Mouse (Mus musculus) MEL (cell line): ENCODE measurements around the gene Zfp810. TPM values are rescaled to one million over a fixed set of nuclear protein-coding genes. Genes with fewer than 3 reads are reported as not detected.

Experiments
- DNase-seq: peaks from one replicate; pipeline ENCODE4 v3.0.0; 2011; ENCODE audit warnings: low read depth, low spot score
- H3K27ac ChIP-seq: 2 replicates; pipeline ENCODE4 v1.5.1; 2012; ENCODE audit warnings: low read depth, mild to moderate bottlenecking, control low read depth, low read length, moderate library complexity; ENCODE audit not compliant: control insufficient read depth
- H3K27me3 ChIP-seq, 2 experiments: fragments of 150-350 bp in 1 of 2; sonication (generic) in 1 of 2; 2 replicates each; pipeline ENCODE4 v1.6.1; 2012; ENCODE audit warnings: low read length in 2 of 2, mild to moderate bottlenecking in 2 of 2, improper control_type of control experiment in 1 of 2, moderate library complexity in 1 of 2; ENCODE audit not compliant: insufficient read depth in 2 of 2, control insufficient read depth in 1 of 2
- H3K36me3 ChIP-seq, 2 experiments: 2 replicates each; pipeline ENCODE4 v1.6.1; 2012 to 2014; ENCODE audit warnings: low read length in 2 of 2, improper control_type of control experiment in 1 of 2, inconsistent platforms in 1 of 2, mild to moderate bottlenecking in 1 of 2; ENCODE audit not compliant: insufficient read depth in 2 of 2, control insufficient read depth in 1 of 2
- H3K4me1 ChIP-seq, 2 experiments: fragments of 150-350 bp in 1 of 2; sonication (generic) in 1 of 2; 2 replicates each; pipeline ENCODE4 v1.6.1; 2012; ENCODE audit warnings: low read length in 2 of 2, improper control_type of control experiment in 1 of 2, mild to moderate bottlenecking in 1 of 2; ENCODE audit not compliant: insufficient read depth in 2 of 2, control insufficient read depth in 1 of 2
- H3K4me3 ChIP-seq, 2 experiments: fragments of 150-350 bp in 1 of 2; sonication (generic) in 1 of 2; 2 replicates each; pipeline ENCODE4 v1.5.1; 2012; ENCODE audit warnings: low read depth in 2 of 2, low read length in 2 of 2, mild to moderate bottlenecking in 2 of 2, moderate library complexity in 2 of 2, control low read depth in 1 of 2, improper control_type of control experiment in 1 of 2; ENCODE audit not compliant: control insufficient read depth in 1 of 2, insufficient read depth in 1 of 2
- H3K79me2 ChIP-seq: 2 replicates; pipeline ENCODE4 v1.6.1; 2012; ENCODE audit warnings: mild to moderate bottlenecking, low read length, moderate library complexity; ENCODE audit not compliant: control insufficient read depth, poor library complexity, insufficient read depth
- H3K9ac ChIP-seq: 2 replicates; pipeline ENCODE4 v1.6.1; 2012; ENCODE audit warnings: low read depth, mild to moderate bottlenecking, control low read depth, low read length, moderate library complexity; ENCODE audit not compliant: control insufficient read depth, poor library complexity, severe bottlenecking
- H3K9me3 ChIP-seq: fragments of 150-350 bp; sonication (generic); replicated peaks from 2 replicates; pipeline ENCODE4 v1.6.1; 2012; ENCODE audit warnings: mild to moderate bottlenecking, low read length, improper control_type of control experiment, moderate library complexity; ENCODE audit not compliant: insufficient read depth
- BHLHE40 ChIP-seq: IDR thresholded peaks from 2 replicates; pipeline ENCODE4 v1.6.1; 2012; ENCODE audit warnings: low read depth, mild to moderate bottlenecking, inconsistent platforms, low read length, improper control_type of control experiment, borderline replicate concordance
- CHD2 ChIP-seq: IDR thresholded peaks from 2 replicates; pipeline ENCODE4 v1.6.1; 2011; ENCODE audit warnings: low read length, improper control_type of control experiment
- ELF1 ChIP-seq: IDR thresholded peaks from 2 replicates; pipeline ENCODE4 v1.6.1; 2014; ENCODE audit warnings: low read depth, mild to moderate bottlenecking, inconsistent platforms, low read length, improper control_type of control experiment, moderate library complexity
- GABPA ChIP-seq: IDR thresholded peaks from 2 replicates; pipeline ENCODE4 v1.6.1; 2012; ENCODE audit warnings: low read depth, mild to moderate bottlenecking, inconsistent platforms, low read length, improper control_type of control experiment, moderate library complexity
- HCFC1 ChIP-seq: IDR thresholded peaks from 2 replicates; pipeline ENCODE4 v1.6.1; 2012; ENCODE audit warnings: low read depth, mild to moderate bottlenecking, inconsistent platforms, low read length, improper control_type of control experiment, moderate library complexity
- KAT2A ChIP-seq: conservative IDR thresholded peaks from 2 replicates; pipeline ENCODE4 v1.6.1; 2012; ENCODE audit warnings: low read depth, low read length, improper control_type of control experiment, inconsistent platforms
- MAFK ChIP-seq: IDR thresholded peaks from 2 replicates; pipeline ENCODE4 v1.6.1; 2011; ENCODE audit warnings: low read depth, mild to moderate bottlenecking, low read length, improper control_type of control experiment, borderline replicate concordance
- MAZ ChIP-seq: IDR thresholded peaks from 2 replicates; pipeline ENCODE4 v1.6.1; 2012; ENCODE audit warnings: low read depth, mild to moderate bottlenecking, inconsistent platforms, low read length, improper control_type of control experiment
- MEF2A ChIP-seq: IDR thresholded peaks from 2 replicates; pipeline ENCODE4 v1.6.1; 2014; ENCODE audit warnings: low read depth, mild to moderate bottlenecking, inconsistent platforms, low read length, improper control_type of control experiment; ENCODE audit not compliant: poor library complexity, insufficient replicate concordance, severe bottlenecking; ENCODE audit errors: extremely low read depth
- MXI1 ChIP-seq: IDR thresholded peaks from 2 replicates; pipeline ENCODE4 v1.6.1; 2011; ENCODE audit warnings: mild to moderate bottlenecking, low read depth, low read length, improper control_type of control experiment
- MYB ChIP-seq: IDR thresholded peaks from 2 replicates; pipeline ENCODE4 v1.6.1; 2011; ENCODE audit warnings: mild to moderate bottlenecking, low read depth, low read length, improper control_type of control experiment
- NELFE ChIP-seq: IDR thresholded peaks from 2 replicates; pipeline ENCODE4 v1.6.1; 2011; ENCODE audit warnings: low read depth, low read length, improper control_type of control experiment
- POLR2AphosphoS2 ChIP-seq: IDR thresholded peaks from 2 replicates; pipeline ENCODE4 v1.6.1; 2011; ENCODE audit warnings: low read length, improper control_type of control experiment
- RCOR1 ChIP-seq: IDR thresholded peaks from 2 replicates; pipeline ENCODE4 v1.6.1; 2012; ENCODE audit warnings: low read depth, mild to moderate bottlenecking, inconsistent platforms, low read length, improper control_type of control experiment
- SIN3A ChIP-seq: IDR thresholded peaks from 2 replicates; pipeline ENCODE4 v1.6.1; 2012; ENCODE audit warnings: low read length, improper control_type of control experiment, inconsistent platforms
- TAL1 ChIP-seq: IDR thresholded peaks from 2 replicates; pipeline ENCODE4 v1.6.1; 2012; ENCODE audit warnings: mild to moderate bottlenecking, inconsistent platforms, low read length, moderate library complexity, mixed read lengths
- TBP ChIP-seq: IDR thresholded peaks from 2 replicates; pipeline ENCODE4 v1.8.0; 2011; ENCODE audit warnings: low read depth, low read length, improper control_type of control experiment
- TCF12 ChIP-seq: IDR thresholded peaks from 2 replicates; pipeline ENCODE4 v1.6.1; 2014; ENCODE audit warnings: low read depth, mild to moderate bottlenecking, inconsistent platforms, low read length, improper control_type of control experiment, moderate library complexity
- USF2 ChIP-seq, 2 experiments: IDR thresholded peaks; 2 replicates each; pipeline ENCODE4 v1.6.1; 2011 to 2012; ENCODE audit warnings: improper control_type of control experiment in 2 of 2, low read length in 2 of 2, borderline replicate concordance in 1 of 2, inconsistent platforms in 1 of 2, low read depth in 1 of 2, mild to moderate bottlenecking in 1 of 2; ENCODE audit not compliant: insufficient read depth in 1 of 2
- ZKSCAN1 ChIP-seq: IDR thresholded peaks from 2 replicates; pipeline ENCODE4 v1.6.1; 2012; ENCODE audit warnings: low read depth, mild to moderate bottlenecking, inconsistent platforms, low read length, improper control_type of control experiment, moderate library complexity
- polyA plus RNA-seq, 2 experiments: library from polyadenylated mRNA; stranded (reverse) in 1 of 2; unstranded in 1 of 2; fragments of >175 nt in 1 of 2; fragments of >200 nt in 1 of 2; gene quantifications; 2 replicates each; pipeline versions ENCODE4 v1.2.1 to v1.2.4; 2012; ENCODE audit warnings: low replicate concordance in 2 of 2, low read depth in 1 of 2; ENCODE audit not compliant: insufficient read length in 2 of 2, insufficient read depth in 1 of 2, missing spikeins in 1 of 2
- total RNA-seq: library from RNA; depleted of rRNA; stranded (reverse); fragments of 300-350 nt; gene quantifications from 2 replicates; pipeline ENCODE4 v1.2.3, GENCODE M21; 2012

The Zfp810 gene
- total and polyA plus RNA-seq, 3 experiments = 0.13 TPM; not detected in 2

- TF ChIP-seq ZKSCAN1 = no peak
- TF ChIP-seq MXI1 = peak; percentile 79
- 0 out of 2 replicates have a peak, but pooled peaks have one; percentile 20 for TF ChIP-seq GABPA
- TF ChIP-seq KAT2A = no peak
- no peak for TF ChIP-seq TCF12
- peak; percentile 58; the same call in 1 of the 2 replicates for TF ChIP-seq HCFC1
- no peak for TF ChIP-seq MAZ
- TF ChIP-seq POLR2AphosphoS2 = no peak
- TF ChIP-seq USF2 (IDR thresholded peaks at IDR 0.05; ENCODE audit: borderline replicate concordance in 1 of 2, insufficient read depth in 1 of 2, low read depth in 1 of 2, low read length in 2 of 2) = no peak
- TF ChIP-seq TBP = 0 out of 2 replicates have a peak, but pooled peaks have one; percentile 35
- no peak for TF ChIP-seq BHLHE40
- TF ChIP-seq TAL1 = no peak
- no peak for TF ChIP-seq MYB
- TF ChIP-seq SIN3A = peak; percentile 76
- TF ChIP-seq CHD2 = no peak
- TF ChIP-seq ELF1 = no peak
- no peak for TF ChIP-seq RCOR1
These were observed 76.9 kb downstream of the Zfp810 start (continued) for GRCm38 (mm10) chr9:22230556-22230955.

GRCm38 (mm10) chr9:22230061-22230460 is 77.4 kb downstream of the Zfp810 start:
- H3K9me3 ChIP-seq = no peaks in the 10 kb centered on the region
- peaks cover 0 to 8% of the 10 kb centered on the region in 2 experiments; a peak in 3 of 4 replicates for H3K4me1 ChIP-seq
- DNase-seq = no peak
- no peaks in the 10 kb centered on the region for H3K27me3 ChIP-seq
- H3K79me2 ChIP-seq = peaks cover 63% of the 10 kb centered on the region
- no peak overlapping the region for H3K27ac ChIP-seq
- peaks cover 21 to 23% of the 10 kb centered on the region in 2 experiments for H3K36me3 ChIP-seq
- no peak overlapping the region for H3K4me3 ChIP-seq
- TF ChIP-seq MAZ (no peak), MEF2A (no peak), SIN3A (peak; percentile 36; the same call in 1 of the 2 replicates), MAFK (0 out of 2 replicates have a peak, but pooled peaks have one; percentile 13), USF2 (IDR thresholded peaks at IDR 0.05; ENCODE audit: borderline replicate concordance in 1 of 2, insufficient read depth in 1 of 2, low read depth in 1 of 2, low read length in 2 of 2) (no peak), NELFE (peak; percentile 29; the same call in 1 of the 2 replicates)
- no peak overlapping the region for H3K9ac ChIP-seq
